Mouse (Mus musculus) heart, embryonic 11.5 days (tissue): ENCODE results near the gene Mrpl40. TPM values are rescaled to one million over a fixed set of nuclear protein-coding genes. Genes with fewer than 3 reads are reported as not detected.
"Not testable (repeated sequence)": the region's sequence is repeated elsewhere in the genome, so short reads cannot be mapped to it uniquely, and the experiment has no call there.

Experiments
- ATAC-seq: fragments of 200-750 bp; cut with Nextera tagmentation; replicated peaks from 2 replicates; pipeline ENCODE4 v1.8.0; 2017; ENCODE audit warnings: moderate library complexity; ENCODE audit not compliant: insufficient number of reproducible peaks, low FRiP score, low TSS enrichment
- H3K27ac ChIP-seq: fragments of 300-500 bp; sonication (generic); 2 replicates; pipeline ENCODE4 v1.5.1; 2014; ENCODE audit warnings: mild to moderate bottlenecking, low read depth, low read length
- H3K27me3 ChIP-seq: fragments of 300-500 bp; sonication (generic); 2 replicates; pipeline ENCODE4 v1.6.1; 2014; ENCODE audit warnings: mild to moderate bottlenecking, low read length, mixed read lengths; ENCODE audit not compliant: control insufficient read depth, insufficient read depth
- H3K36me3 ChIP-seq: fragments of 300-500 bp; sonication (generic); 2 replicates; pipeline ENCODE4 v1.6.1; 2014; ENCODE audit warnings: mild to moderate bottlenecking, low read length, moderate library complexity, mixed read lengths; ENCODE audit not compliant: control insufficient read depth, insufficient read depth
- H3K4me1 ChIP-seq: fragments of 300-500 bp; sonication (generic); 2 replicates; pipeline ENCODE4 v1.6.1; 2014; ENCODE audit warnings: low read length; ENCODE audit not compliant: control insufficient read depth, insufficient read depth
- H3K4me2 ChIP-seq: fragments of 300-500 bp; sonication (generic); 2 replicates; pipeline ENCODE4 v1.6.1; 2014; ENCODE audit warnings: mild to moderate bottlenecking, moderate library complexity
- H3K4me3 ChIP-seq: fragments of 300-500 bp; sonication (generic); 2 replicates; pipeline ENCODE4 v1.5.1; 2014; ENCODE audit warnings: low read depth, low read length
- H3K9ac ChIP-seq: fragments of 300-500 bp; sonication (generic); 2 replicates; pipeline ENCODE4 v1.6.1; 2014; ENCODE audit warnings: mild to moderate bottlenecking, low read depth, low read length, moderate library complexity
- H3K9me3 ChIP-seq: fragments of 300-500 bp; sonication (generic); replicated peaks from 2 replicates; pipeline ENCODE4 v1.6.1; 2016; ENCODE audit warnings: low read length; ENCODE audit not compliant: control insufficient read depth
- WGBS: fragments of 180-500 bp; shearing (Covaris S2); extraction: QIAGEN DNeasy Blood & Tissue Kit; methylation state at CpG from one replicate; pipeline ENCODE4 v1.1.7; 2014; ENCODE audit not compliant: insufficient replicate concordance; 5-methylcytosine and 5-hydroxymethylcytosine counted together
- polyA plus RNA-seq: library from polyadenylated mRNA; unstranded; fragments of >200 nt; fragmentation: Nextera tagmentation; extraction: Ambion mirVana; gene quantifications from 2 replicates; pipeline ENCODE4 v1.2.1, GENCODE M21; 2014

Gene Mrpl40
- polyA plus RNA-seq, 1 experiment from 2014 or later = 105 TPM

DNA sequence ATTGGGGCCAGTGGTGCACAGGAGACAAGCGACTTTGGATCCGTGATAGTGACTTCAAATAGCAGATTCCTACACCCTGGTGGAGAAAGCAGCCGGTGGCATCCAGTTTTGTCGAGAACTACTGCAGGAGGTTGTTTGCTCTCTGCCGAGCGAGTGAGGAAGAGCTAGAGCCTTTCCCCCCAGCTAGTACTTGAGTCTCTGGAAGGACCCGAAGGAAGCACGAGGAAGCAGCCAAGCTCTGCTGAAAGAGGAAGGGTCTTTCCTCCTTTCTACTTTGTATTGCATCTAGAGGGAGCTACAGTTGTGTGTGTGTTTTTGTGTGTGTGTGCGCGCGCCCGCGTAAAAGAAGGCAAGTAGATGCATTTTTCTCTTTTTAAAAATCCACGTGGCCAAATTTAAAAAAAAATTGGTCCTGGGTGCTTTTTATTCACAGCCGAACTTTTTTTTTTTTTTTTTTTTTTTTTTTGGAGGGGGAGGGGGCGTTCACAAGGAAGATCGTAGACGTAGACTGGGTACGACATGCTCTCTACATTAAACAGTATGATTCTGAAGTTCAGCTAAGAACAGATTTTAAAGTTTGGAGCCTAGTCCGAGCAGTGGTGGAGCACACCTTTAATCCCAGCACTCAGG is 1.5 kb upstream of the Mrpl40 start:
- Histone ChIP-seq H3K27me3 (no peaks in the 10 kb centered on the region), H3K9me3 (no peaks in the 10 kb centered on the region), H3K27ac (peak overlapping the region; percentile 89), H3K36me3 (peaks cover 18% of the 10 kb centered on the region), H3K9ac (peak overlapping the region; percentile 72), H3K4me3 (peak overlapping the region; percentile 84), H3K4me1 (no peaks in the 10 kb centered on the region; the same call in 1 of the 2 replicates), H3K4me2 (peak overlapping the region; percentile 68)
- 28% methylated on average over 20 of the region's 20 CpGs for WGBS
- no peak for ATAC-seq

- Histone ChIP-seq H3K4me3 (peak overlapping the region; percentile 84), H3K36me3 (peaks cover 23% of the 10 kb centered on the region), H3K4me1 (no peaks in the 10 kb centered on the region; the same call in 1 of the 2 replicates), H3K27me3 (no peaks in the 10 kb centered on the region), H3K4me2 (peak overlapping the region; percentile 68), H3K9me3 (no peaks in the 10 kb centered on the region), H3K9ac (peak overlapping the region; percentile 72), H3K27ac (peak overlapping the region; percentile 89)
- ATAC-seq = peak; percentile 44
- under 1% methylated on average over 43 of the region's 43 CpGs for WGBS
Measured at GRCm38 (mm10) chr16:18877386-18878090, 876 bp upstream of the Mrpl40 start.

GRCm38 (mm10) chr16:18876091-18876441 is 596 bp downstream of the Mrpl40 start:
- H3K4me3 ChIP-seq = peak overlapping the region; percentile 84
- peak overlapping the region; percentile 68 for H3K4me2 ChIP-seq
- H3K27me3 ChIP-seq = no peaks in the 10 kb centered on the region
- peak overlapping the region; percentile 89 for H3K27ac ChIP-seq
- H3K9ac ChIP-seq = peak overlapping the region; percentile 72
- no peaks in the 10 kb centered on the region; the same call in 1 of the 2 replicates for H3K4me1 ChIP-seq
- no peaks in the 10 kb centered on the region for H3K9me3 ChIP-seq
- peak; percentile 13 for ATAC-seq
- 2% methylated on average over 17 of the region's 17 CpGs for WGBS
- H3K36me3 ChIP-seq = peaks cover 37% of the 10 kb centered on the region

DNA sequence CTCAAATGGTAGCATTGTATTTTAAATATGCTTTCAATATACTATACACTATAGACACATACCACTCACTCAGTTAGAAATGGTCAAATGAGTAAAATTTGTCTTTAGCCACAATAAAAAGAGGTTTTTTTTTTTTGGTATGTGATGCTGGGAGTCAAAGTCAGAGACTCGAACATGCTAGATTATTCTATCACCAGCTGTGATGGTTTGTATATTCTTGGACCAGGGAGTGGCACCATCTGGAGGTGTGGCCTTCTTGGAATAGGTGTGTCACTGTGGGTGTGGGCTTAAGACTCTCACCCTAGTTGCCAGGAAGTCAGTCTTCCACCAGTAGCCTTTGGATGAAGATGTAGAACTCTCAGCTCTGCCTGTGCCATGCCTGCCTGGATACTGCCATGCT is 6.2 kb downstream of the Mrpl40 start:
- H3K27ac ChIP-seq, H3K27me3 ChIP-seq, H3K4me2 ChIP-seq, H3K4me1 ChIP-seq, H3K9ac ChIP-seq, H3K9me3 ChIP-seq, H3K4me3 ChIP-seq, ATAC-seq: not testable (repeated sequence)
- WGBS = 87% methylated on average over 1 of the region's 1 CpGs
- H3K36me3 ChIP-seq = peaks cover 30% of the 10 kb centered on the region

DNA sequence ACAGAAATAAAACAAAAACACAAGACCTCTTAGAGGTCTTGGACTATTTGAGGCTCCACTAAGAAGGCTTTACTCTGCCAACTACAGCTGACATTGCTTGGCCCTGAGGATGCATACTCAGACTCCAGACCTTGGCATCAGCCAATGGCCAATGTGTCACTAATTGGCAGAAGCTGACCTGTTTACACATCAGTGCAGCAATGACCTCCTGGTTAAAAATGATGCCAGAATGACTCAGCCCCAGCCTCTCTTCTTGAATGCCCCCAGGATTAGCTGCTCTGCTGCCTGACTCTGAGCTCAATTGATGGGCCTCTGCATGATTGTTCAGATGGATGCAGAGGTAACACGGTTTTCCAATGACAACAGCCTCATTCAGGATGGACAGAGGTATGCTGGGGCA is 16.5 kb downstream of the Mrpl40 start:
- WGBS = 75% methylated on average over 1 of the region's 1 CpGs
- Histone ChIP-seq H3K4me2 (no peak overlapping the region), H3K27me3 (no peaks in the 10 kb centered on the region), H3K4me1 (no peaks in the 10 kb centered on the region), H3K27ac (no peak overlapping the region), H3K36me3 (no peaks in the 10 kb centered on the region), H3K9ac (no peak overlapping the region), H3K9me3 (no peaks in the 10 kb centered on the region), H3K4me3 (no peak overlapping the region)
- no peak for ATAC-seq

DNA sequence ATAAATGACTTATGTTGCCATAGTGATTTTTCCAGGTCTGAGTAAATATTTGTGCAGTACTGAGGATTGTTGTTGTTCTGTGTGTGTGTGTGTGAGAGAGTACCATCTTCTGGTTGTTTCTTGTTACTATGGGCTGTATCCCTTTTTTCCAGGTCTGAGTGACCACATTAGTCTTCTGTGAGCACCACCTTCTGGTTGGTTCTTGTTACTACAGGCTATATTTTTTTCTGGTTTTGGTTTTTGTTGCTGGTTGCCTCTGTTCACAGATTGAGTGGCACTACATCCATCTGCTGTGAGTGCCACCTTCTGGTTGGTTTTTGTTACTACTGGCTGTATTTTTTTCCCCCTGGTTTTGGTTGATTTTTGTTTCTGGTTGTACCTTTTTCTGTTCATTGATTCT is 18.1 kb downstream of the Mrpl40 start:
- no peak for ATAC-seq
- Histone ChIP-seq H3K4me3 (no peak overlapping the region), H3K9ac (no peak overlapping the region), H3K27me3 (no peaks in the 10 kb centered on the region), H3K36me3 (no peaks in the 10 kb centered on the region), H3K9me3 (no peaks in the 10 kb centered on the region), H3K27ac (no peak overlapping the region), H3K4me2 (no peak overlapping the region), H3K4me1 (no peaks in the 10 kb centered on the region)

DNA sequence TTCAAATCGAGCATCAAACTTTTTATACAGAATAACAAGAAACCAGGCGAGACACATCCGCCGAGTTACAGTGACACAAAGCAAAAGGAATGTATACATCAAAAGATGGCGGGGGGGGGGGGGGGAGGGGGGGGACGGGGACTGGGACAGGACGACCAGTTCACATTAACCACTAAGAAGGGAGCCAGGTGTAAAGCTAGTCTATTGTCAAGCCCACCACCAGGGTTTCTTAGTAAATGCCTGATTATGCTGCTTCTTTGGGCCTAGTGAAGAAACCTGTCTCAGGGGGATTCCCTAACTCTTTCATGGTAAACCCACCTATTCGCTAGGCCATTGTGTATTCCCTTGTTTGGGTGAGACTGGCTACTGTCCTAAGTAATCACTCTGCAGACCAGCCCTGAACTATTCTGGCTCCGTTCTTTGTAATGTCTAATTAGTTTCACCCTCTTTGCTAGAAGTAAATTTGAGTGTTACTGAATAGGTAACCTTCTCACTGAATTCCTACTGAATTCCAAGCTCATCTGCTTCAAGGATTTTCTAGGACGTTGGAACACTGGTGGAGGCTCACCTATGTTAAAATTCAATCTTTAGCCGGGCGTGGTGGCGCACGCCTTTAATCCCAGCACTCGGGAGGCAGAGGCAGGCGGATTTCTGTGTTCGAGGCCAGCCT is 27.0 kb downstream of the Mrpl40 start:
- 87% methylated on average over 15 of the region's 17 CpGs for WGBS
- not testable (repeated sequence) for H3K4me3 ChIP-seq, H3K9ac ChIP-seq, H3K9me3 ChIP-seq, H3K4me2 ChIP-seq, H3K4me1 ChIP-seq, H3K27me3 ChIP-seq, ATAC-seq, H3K27ac ChIP-seq, H3K36me3 ChIP-seq

DNA sequence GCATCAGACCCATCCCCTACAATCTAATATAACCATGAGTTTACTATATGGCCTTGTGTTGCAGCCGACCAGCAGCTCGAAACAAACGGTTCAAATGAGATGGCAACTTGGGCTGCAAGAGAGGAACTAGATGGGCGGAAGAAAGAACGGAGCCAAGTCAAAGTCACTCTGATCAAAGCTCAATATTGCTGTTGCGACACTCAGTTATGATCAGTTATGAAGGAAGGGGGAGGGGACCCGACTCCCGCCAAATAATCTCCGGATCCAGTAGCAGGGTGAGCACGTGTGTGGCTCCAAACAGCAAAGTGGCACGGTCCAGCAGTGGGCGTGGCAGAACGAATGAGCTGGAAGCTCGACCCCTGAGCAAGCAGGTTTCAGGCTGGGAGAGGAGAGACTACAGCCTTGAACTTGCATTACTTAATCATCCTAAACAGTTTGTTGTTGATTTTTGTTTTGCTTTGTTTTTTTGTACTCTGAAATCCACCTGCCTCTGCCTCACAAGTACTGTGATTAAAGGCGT is 30.3 kb downstream of the Mrpl40 start:
- Histone ChIP-seq H3K27me3 (no peaks in the 10 kb centered on the region), H3K9ac (no peak overlapping the region), H3K27ac (no peak overlapping the region), H3K4me2 (no peak overlapping the region), H3K4me3 (no peak overlapping the region), H3K9me3 (no peaks in the 10 kb centered on the region), H3K36me3 (no peaks in the 10 kb centered on the region), H3K4me1 (no peaks in the 10 kb centered on the region)
- ATAC-seq = no peak
- WGBS = 87% methylated on average over 15 of the region's 15 CpGs
